Mouse (Mus musculus): ENCODE measurements around the gene Pias3.
"Not testable (repeated sequence)": the region's sequence is repeated elsewhere in the genome, so short reads cannot be mapped to it uniquely, and the experiment has no call there.

The Pias3 gene

GRCm38 (mm10) chr3:96684822-96685156 lies 11.4 kb upstream of the Pias3 start:
- no peak for DNase-seq (ENCODE audit: low read depth, low spot score)

GRCm38 (mm10) chr3:96686057-96686456 lies 10.1 kb upstream of the Pias3 start:
- DNase-seq (ENCODE audit: low read depth, low spot score): not testable (repeated sequence)

- no peak for DNase-seq (ENCODE audit: low read depth, low spot score)
Measured at GRCm38 (mm10) chr3:96688854-96689253, 7.3 kb upstream of the Pias3 start.

- peak; percentile 46 for DNase-seq (ENCODE audit: low read depth, low spot score)
Measured at GRCm38 (mm10) chr3:96690298-96690697, 5.9 kb upstream of the Pias3 start.

GRCm38 (mm10) chr3:96692506-96692905 lies 3.7 kb upstream of the Pias3 start:
- DNase-seq (ENCODE audit: low read depth, low spot score): peak; percentile 78

- DNase-seq (ENCODE audit: low read depth, low spot score): no peak
Measured at GRCm38 (mm10) chr3:96693579-96693978, 2.6 kb upstream of the Pias3 start.

GRCm38 (mm10) chr3:96696766-96697732 lies 865 bp downstream of the Pias3 start:
- DNase-seq (ENCODE audit: low read depth, low spot score): peak; percentile 88

GRCm38 (mm10) chr3:96698993-96699690 lies 3.0 kb downstream of the Pias3 start:
- no peak for DNase-seq (ENCODE audit: low read depth, low spot score)

- DNase-seq (ENCODE audit: low read depth, low spot score): peak; percentile 58
Measured at GRCm38 (mm10) chr3:96700376-96700775, 4.2 kb downstream of the Pias3 start.

GRCm38 (mm10) chr3:96701003-96701402 lies 4.8 kb downstream of the Pias3 start:
- DNase-seq (ENCODE audit: low read depth, low spot score): no peak

GRCm38 (mm10) chr3:96704778-96705177 lies 8.6 kb downstream of the Pias3 start:
- no peak for DNase-seq (ENCODE audit: low read depth, low spot score)

- DNase-seq (ENCODE audit: low read depth, low spot score): no peak
Measured at GRCm38 (mm10) chr3:96706217-96706616, 10.0 kb downstream of the Pias3 start.

GRCm38 (mm10) chr3:96706984-96707383 lies 10.8 kb downstream of the Pias3 start:
- DNase-seq (ENCODE audit: low read depth, low spot score): no peak

GRCm38 (mm10) chr3:96707903-96708683 lies 11.9 kb downstream of the Pias3 start, which contains the start of gene Nudt17:
Nudt17 (minus strand) TSS chr3:96708562.
- DNase-seq (ENCODE audit: low read depth, low spot score): peak; percentile 63

GRCm38 (mm10) chr3:96708684-96709064 lies 12.5 kb downstream of the Pias3 start:
- DNase-seq (ENCODE audit: low read depth, low spot score): no peak

- no peak for DNase-seq (ENCODE audit: low read depth, low spot score)
Measured at GRCm38 (mm10) chr3:96714286-96714685, 18.1 kb downstream of the Pias3 start.

GRCm38 (mm10) chr3:96715854-96716253 lies 19.7 kb downstream of the Pias3 start:
- no peak for DNase-seq (ENCODE audit: low read depth, low spot score)

- peak; percentile 78 for DNase-seq (ENCODE audit: low read depth, low spot score)
Measured at GRCm38 (mm10) chr3:96719173-96719572, 23.0 kb downstream of the Pias3 start.

GRCm38 (mm10) chr3:96727343-96727827 lies 31.2 kb downstream of the Pias3 start, which contains the start of the genes Polr3c and Rnf115:
Polr3c (minus strand) TSS chr3:96727628.
Rnf115 (plus strand) TSS chr3:96727664.
- DNase-seq (ENCODE audit: low read depth, low spot score): peak; percentile 94

GRCm38 (mm10) chr3:96727828-96728633 lies 31.8 kb downstream of the Pias3 start:
- no peak for DNase-seq (ENCODE audit: low read depth, low spot score)

All from ES-CJ7 (cell line).